Mouse (Mus musculus) neural tube, embryonic 11.5 days (tissue): ENCODE data around the gene Smpd3. TPM values are rescaled to one million over a fixed set of nuclear protein-coding genes. Genes with fewer than 3 reads are reported as not detected.

ENCODE experiments used
- ATAC-seq: fragments of 200-750 bp; cut with Nextera tagmentation; 2 replicates; pipeline ENCODE4 v1.8.0; 2017; ENCODE audit warnings: moderate number of reproducible peaks, mild to moderate bottlenecking, moderate TSS enrichment, moderate library complexity; ENCODE audit not compliant: insufficient read depth, low FRiP score, low TSS enrichment
- DNase-seq: peaks from one replicate; pipeline ENCODE4 v3.0.0-alpha.2; 2015; ENCODE audit warnings: low spot score
- H3K27ac ChIP-seq: fragments of 300-500 bp; sonication (generic); 2 replicates; pipeline ENCODE4 v1.5.1; 2014; ENCODE audit warnings: low read depth, mild to moderate bottlenecking, low read length
- H3K27me3 ChIP-seq: fragments of 300-500 bp; sonication (generic); 2 replicates; pipeline ENCODE4 v1.6.1; 2014; ENCODE audit warnings: mild to moderate bottlenecking, low read length, mixed read lengths; ENCODE audit not compliant: control insufficient read depth, insufficient read depth
- H3K36me3 ChIP-seq: fragments of 300-500 bp; sonication (generic); 2 replicates; pipeline ENCODE4 v1.6.1; 2014; ENCODE audit warnings: mild to moderate bottlenecking, low read length, moderate library complexity, mixed read lengths; ENCODE audit not compliant: control insufficient read depth, insufficient read depth
- H3K4me1 ChIP-seq: fragments of 300-500 bp; sonication (generic); 2 replicates; pipeline ENCODE4 v1.6.1; 2014; ENCODE audit warnings: low read length, mixed read lengths; ENCODE audit not compliant: control insufficient read depth, insufficient read depth
- H3K4me2 ChIP-seq: fragments of 300-500 bp; sonication (generic); 2 replicates; pipeline ENCODE4 v1.6.1; 2014; ENCODE audit warnings: low read depth, mild to moderate bottlenecking, moderate library complexity
- H3K4me3 ChIP-seq: fragments of 300-500 bp; sonication (generic); 2 replicates; pipeline ENCODE4 v1.5.1; 2014; ENCODE audit warnings: low read depth, low read length
- H3K9ac ChIP-seq: fragments of 300-500 bp; sonication (generic); 2 replicates; pipeline ENCODE4 v1.6.1; 2014; ENCODE audit warnings: mild to moderate bottlenecking, low read length
- H3K9me3 ChIP-seq: fragments of 300-500 bp; sonication (generic); 2 replicates; pipeline ENCODE4 v1.6.1; 2016; ENCODE audit warnings: low read length; ENCODE audit not compliant: control insufficient read depth
- WGBS: fragments of 180-500 bp; shearing (Covaris S2); extraction: QIAGEN DNeasy Blood & Tissue Kit; methylation state at CpG from one replicate; pipeline ENCODE4 v1.1.7; 2014; 5-methylcytosine and 5-hydroxymethylcytosine counted together
- polyA plus RNA-seq: library from polyadenylated mRNA; unstranded; fragments of >200 nt; fragmentation: Nextera tagmentation; extraction: Ambion mirVana; gene quantifications from 2 replicates; pipeline ENCODE4 v1.2.1, GENCODE M21; 2014

The Smpd3 gene
- 17.2 and 19.6 TPM in 2 replicates for polyA plus RNA-seq

GRCm38 (mm10) chr8:106337852-106338521 is at the start of gene Smpd3:
TSS of gene Smpd3 (minus strand) at chr8:106337988.
- Histone ChIP-seq H3K9ac (peak within 1 kb of the TSS; percentile 76), H3K27ac (peak within 1 kb of the TSS; percentile 69), H3K4me1 (0 out of 2 replicates have a peak, but pooled peaks cover 4% of the 10 kb centered on the region), H3K4me2 (peak within 1 kb of the TSS; percentile 68), H3K4me3 (peak within 1 kb of the TSS; percentile 61), H3K9me3 (no peaks in the 10 kb centered on the region), H3K27me3 (peaks cover 8% of the 10 kb centered on the region; the same call in 1 of the 2 replicates), H3K36me3 (no peaks in the 10 kb centered on the region)
- under 1% methylated on average over 45 of the region's 45 CpGs for WGBS
- ATAC-seq (peak; percentile 99), DNase-seq (peak; percentile 99)

- DNase-seq: no peak
- no peaks in the 10 kb centered on the region for H3K27me3 ChIP-seq
- ATAC-seq: no peak
- no peaks in the 10 kb centered on the region for H3K9me3 ChIP-seq
- H3K9ac ChIP-seq: no peak overlapping the region
- H3K36me3 ChIP-seq: no peaks in the 10 kb centered on the region
- no peak overlapping the region for H3K4me2 ChIP-seq
- no peak overlapping the region for H3K4me3 ChIP-seq
- WGBS: 90% methylated on average over 6 of the region's 6 CpGs
- H3K27ac ChIP-seq: no peak overlapping the region
- H3K4me1 ChIP-seq: no peaks in the 10 kb centered on the region; the same call in 1 of the 2 replicates
Measured at GRCm38 (mm10) chr8:106381026-106381425, 43.2 kb upstream of the Smpd3 start.

GRCm38 (mm10) chr8:106379357-106379756 is 41.6 kb upstream of the Smpd3 start:
- Histone ChIP-seq H3K4me3 (no peak overlapping the region), H3K9ac (no peak overlapping the region), H3K4me1 (no peaks in the 10 kb centered on the region; the same call in 1 of the 2 replicates), H3K27ac (no peak overlapping the region), H3K36me3 (no peaks in the 10 kb centered on the region), H3K9me3 (no peaks in the 10 kb centered on the region), H3K4me2 (no peak overlapping the region), H3K27me3 (no peaks in the 10 kb centered on the region)
- ATAC-seq (no peak), DNase-seq (no peak)
- WGBS: 82% methylated on average over 5 of the region's 5 CpGs

- Histone ChIP-seq H3K27ac (no peak overlapping the region), H3K9me3 (no peaks in the 10 kb centered on the region), H3K36me3 (no peaks in the 10 kb centered on the region), H3K9ac (no peak overlapping the region), H3K4me1 (no peaks in the 10 kb centered on the region; the same call in 1 of the 2 replicates), H3K4me2 (no peak overlapping the region), H3K27me3 (no peaks in the 10 kb centered on the region), H3K4me3 (no peak overlapping the region)
- ATAC-seq (no peak), DNase-seq (no peak)
- WGBS: 70% methylated on average over 6 of the region's 7 CpGs
Measured at GRCm38 (mm10) chr8:106378501-106379048, 40.8 kb upstream of the Smpd3 start.

GRCm38 (mm10) chr8:106376862-106377261 is 39.1 kb upstream of the Smpd3 start:
- Histone ChIP-seq H3K27me3 (no peaks in the 10 kb centered on the region), H3K27ac (no peak overlapping the region), H3K4me2 (no peak overlapping the region), H3K36me3 (no peaks in the 10 kb centered on the region), H3K9me3 (no peaks in the 10 kb centered on the region), H3K4me1 (no peaks in the 10 kb centered on the region; the same call in 1 of the 2 replicates), H3K4me3 (no peak overlapping the region), H3K9ac (no peak overlapping the region)
- no peak for ATAC-seq
- WGBS: 28% methylated on average over 9 of the region's 9 CpGs
- no peak for DNase-seq

GRCm38 (mm10) chr8:106375957-106376356 is 38.2 kb upstream of the Smpd3 start:
- Histone ChIP-seq H3K36me3 (no peaks in the 10 kb centered on the region), H3K9me3 (no peaks in the 10 kb centered on the region), H3K4me1 (no peaks in the 10 kb centered on the region; the same call in 1 of the 2 replicates), H3K27ac (no peak overlapping the region), H3K9ac (no peak overlapping the region), H3K4me3 (no peak overlapping the region), H3K4me2 (no peak overlapping the region), H3K27me3 (no peaks in the 10 kb centered on the region)
- no peak for ATAC-seq
- 78% methylated on average over 7 of the region's 7 CpGs for WGBS
- DNase-seq: no peak

- no peak overlapping the region for H3K4me3 ChIP-seq
- no peak overlapping the region for H3K9ac ChIP-seq
- H3K9me3 ChIP-seq: no peaks in the 10 kb centered on the region
- H3K27ac ChIP-seq: no peak overlapping the region
- no peaks in the 10 kb centered on the region for H3K27me3 ChIP-seq
- DNase-seq (no peak), ATAC-seq (no peak)
- H3K4me1 ChIP-seq: no peaks in the 10 kb centered on the region
- H3K36me3 ChIP-seq: no peaks in the 10 kb centered on the region
- no peak overlapping the region for H3K4me2 ChIP-seq
- 83% methylated on average over 7 of the region's 7 CpGs for WGBS
Measured at GRCm38 (mm10) chr8:106369069-106369468, 31.3 kb upstream of the Smpd3 start.

GRCm38 (mm10) chr8:106368501-106368900 is 30.7 kb upstream of the Smpd3 start:
- H3K9me3 ChIP-seq: no peaks in the 10 kb centered on the region
- ATAC-seq (no peak), DNase-seq (no peak)
- no peaks in the 10 kb centered on the region for H3K27me3 ChIP-seq
- no peaks in the 10 kb centered on the region for H3K4me1 ChIP-seq
- H3K4me3 ChIP-seq: no peak overlapping the region
- no peak overlapping the region for H3K9ac ChIP-seq
- H3K27ac ChIP-seq: no peak overlapping the region
- no peak overlapping the region for H3K4me2 ChIP-seq
- WGBS: 79% methylated on average over 3 of the region's 3 CpGs
- no peaks in the 10 kb centered on the region for H3K36me3 ChIP-seq

GRCm38 (mm10) chr8:106364837-106365236 is 27.0 kb upstream of the Smpd3 start:
- H3K4me2 ChIP-seq: no peak overlapping the region
- ATAC-seq: no peak
- H3K36me3 ChIP-seq: no peaks in the 10 kb centered on the region
- WGBS: 80% methylated on average over 5 of the region's 5 CpGs
- H3K9ac ChIP-seq: no peak overlapping the region
- H3K4me3 ChIP-seq: no peak overlapping the region
- no peaks in the 10 kb centered on the region for H3K4me1 ChIP-seq
- no peaks in the 10 kb centered on the region for H3K9me3 ChIP-seq
- no peaks in the 10 kb centered on the region for H3K27me3 ChIP-seq
- DNase-seq: no peak
- H3K27ac ChIP-seq: no peak overlapping the region
